Mouse (Mus musculus) small intestine, adult 2 months (tissue): Measurements from ENCODE around the gene Cdk5.

ENCODE experiments used
- CTCF ChIP-seq: fragments of 200-500 bp; IDR thresholded peaks from 2 replicates; pipeline ENCODE4 v1.5.1; 2012; ENCODE audit warnings: low read depth, mild to moderate bottlenecking, control low read depth, inconsistent platforms, low read length, moderate library complexity, mixed read lengths; ENCODE audit not compliant: insufficient replicate concordance, insufficient read length; ENCODE audit errors: extremely low read depth
- POLR2A ChIP-seq: fragments of 200-500 bp; IDR thresholded peaks from 2 replicates; pipeline ENCODE4 v1.6.1; 2012; ENCODE audit warnings: low read depth, mild to moderate bottlenecking, control low read depth, inconsistent platforms, low read length, moderate library complexity

GRCm38 (mm10) chr5:24409466-24409865, 13.9 kb downstream of the Cdk5 start:
- TF ChIP-seq POLR2A = no peak
- no peak for TF ChIP-seq CTCF
